Mouse (Mus musculus) hematopoietic multipotent progenitor cell, adult 10-12 weeks (in vitro differentiated cells): ENCODE measurements around the gene Galnt16. TPM values are rescaled to one million over a fixed set of nuclear protein-coding genes. Genes with fewer than 3 reads are reported as not detected.

Source experiments
- polyA plus RNA-seq: library from polyadenylated mRNA; stranded (reverse); fragments of >175 nt; gene quantifications from 2 replicates; pipeline ENCODE4 v1.2.3, GENCODE M21; 2012; ENCODE audit warnings: low replicate concordance

Gene Galnt16
- polyA plus RNA-seq: 0.04 TPM in 1 of 2 replicates, not detected in the other

DNA sequence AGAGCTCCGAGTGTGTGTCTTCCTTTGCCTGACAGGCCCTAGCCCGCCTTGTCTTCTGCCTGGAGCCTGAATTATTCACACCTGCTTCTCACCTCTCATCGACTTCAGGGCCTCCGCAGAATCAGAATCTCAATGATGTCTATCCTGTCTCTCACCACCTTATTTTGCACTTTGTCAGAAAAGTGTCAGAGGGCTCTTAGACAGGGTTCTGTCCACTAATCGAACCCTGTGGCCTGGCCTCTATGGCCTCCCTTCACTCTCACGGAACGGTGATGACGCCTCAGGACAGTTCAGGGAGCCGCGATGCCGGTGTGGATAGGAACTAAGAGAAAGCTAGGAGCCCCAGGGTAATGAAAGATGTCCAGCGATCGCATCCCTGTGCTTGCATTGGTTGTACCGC is at the start of gene Galnt16:
Gene Galnt16, plus strand, starts transcription at position 301 of the 400 bp plus-strand sequence.

DNA sequence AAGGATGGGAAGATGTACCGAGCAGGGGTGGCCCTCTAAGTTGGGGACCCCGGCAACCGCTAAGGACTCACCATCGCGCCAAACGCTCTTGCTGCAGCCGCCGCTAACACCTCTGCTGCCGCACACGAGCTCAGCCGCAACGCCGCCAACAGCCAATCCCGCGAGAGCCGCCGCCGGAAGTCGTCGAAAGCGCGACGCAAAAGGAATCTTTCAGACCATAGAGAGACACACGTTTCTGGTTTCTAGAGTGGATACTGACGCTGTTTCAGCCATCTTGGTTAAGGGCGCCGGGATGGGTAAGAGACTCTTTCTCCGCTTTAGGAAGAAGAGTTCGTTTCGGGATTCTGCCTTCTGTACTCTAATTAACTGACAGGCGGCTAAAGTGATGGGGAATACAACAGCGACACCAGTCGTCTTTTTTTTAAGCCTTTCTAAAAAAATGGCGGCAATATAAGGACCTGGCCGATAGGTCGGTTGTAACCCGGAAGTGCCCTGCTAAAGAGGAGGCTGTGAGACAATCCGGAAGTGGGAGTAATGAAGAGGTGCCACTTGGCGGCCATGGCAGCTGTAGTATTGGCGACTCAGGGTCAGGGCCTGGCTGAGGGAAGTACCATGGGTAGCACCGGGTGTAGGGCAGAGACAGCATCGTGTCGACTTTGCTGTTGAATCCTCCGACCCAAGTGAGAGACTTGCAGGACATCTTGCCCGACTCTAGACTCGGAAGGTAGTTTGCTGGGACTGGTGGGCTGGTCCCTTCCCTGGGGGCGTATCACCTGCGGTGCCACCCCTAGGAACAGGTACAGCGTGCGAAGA is 125.8 kb downstream of the Galnt16 start, which contains the start of the genes Slc39a9 and Erh:
Gene Slc39a9, plus strand, starts transcription at position 191 of the 813 bp plus-strand sequence.
Gene Erh, minus strand, starts transcription at position 649 of the 813 bp plus-strand sequence.

Other genes with a start within 250 kb of the Galnt16 start
- gene Dcaf5, start 81.7 kb upstream of the Galnt16 start, polyA plus RNA-seq: 24.3 and 25.0 TPM in 2 replicates
- 3.1 and 6.6 TPM in 2 replicates for gene Exd2, start 55.2 kb upstream of the Galnt16 start, polyA plus RNA-seq
- 3.4 and 14.0 TPM in 2 replicates for gene Slc39a9, start 125.6 kb downstream of the Galnt16 start, polyA plus RNA-seq
- 3.0 and 14.1 TPM in 2 replicates for gene Erh, start 126.1 kb downstream of the Galnt16 start, polyA plus RNA-seq
- gene Plekhd1, start 174.3 kb downstream of the Galnt16 start, polyA plus RNA-seq: 0.11 TPM in 1 of 2 replicates, not detected in the other
- gene Ccdc177, start 242.4 kb downstream of the Galnt16 start, polyA plus RNA-seq: not detected in 2 replicates